Mouse (Mus musculus) midbrain, embryonic 11.5 days (tissue): ENCODE results near the gene Hoxb1. TPM values are rescaled to one million over a fixed set of nuclear protein-coding genes. Genes with fewer than 3 reads are reported as not detected.

Experiments
- ATAC-seq: fragments of 200-750 bp; cut with Nextera tagmentation; 2 replicates; pipeline ENCODE4 v1.8.0; 2017; ENCODE audit warnings: moderate TSS enrichment, moderate library complexity; ENCODE audit not compliant: low FRiP score
- DNase-seq: peaks from one replicate; pipeline ENCODE4 v3.0.0; 2015; ENCODE audit warnings: low spot score; ENCODE audit errors: missing footprints
- H3K27ac ChIP-seq: fragments of 300-500 bp; sonication (generic); 2 replicates; pipeline ENCODE4 v1.5.1; 2014; ENCODE audit warnings: low read depth, low read length
- H3K27me3 ChIP-seq: fragments of 300-500 bp; sonication (generic); 2 replicates; pipeline ENCODE4 v1.6.1; 2014; ENCODE audit warnings: mild to moderate bottlenecking, low read length, moderate library complexity, mixed read lengths; ENCODE audit not compliant: control insufficient read depth, insufficient read depth
- H3K36me3 ChIP-seq: fragments of 300-500 bp; sonication (generic); 2 replicates; pipeline ENCODE4 v1.6.1; 2014; ENCODE audit warnings: mild to moderate bottlenecking, low read length, moderate library complexity, mixed read lengths; ENCODE audit not compliant: control insufficient read depth, insufficient read depth
- H3K4me1 ChIP-seq: fragments of 300-500 bp; sonication (generic); 2 replicates; pipeline ENCODE4 v1.6.1; 2014; ENCODE audit warnings: low read length; ENCODE audit not compliant: control insufficient read depth, insufficient read depth
- H3K4me2 ChIP-seq: fragments of 300-500 bp; sonication (generic); 2 replicates; pipeline ENCODE4 v1.6.1; 2014; ENCODE audit warnings: mild to moderate bottlenecking, moderate library complexity
- H3K4me3 ChIP-seq: fragments of 300-500 bp; sonication (generic); 2 replicates; pipeline ENCODE4 v1.5.1; 2014; ENCODE audit warnings: low read depth, low read length
- H3K9ac ChIP-seq: fragments of 300-500 bp; sonication (generic); 2 replicates; pipeline ENCODE4 v1.6.1; 2014; ENCODE audit warnings: low read length
- H3K9me3 ChIP-seq: fragments of 300-500 bp; sonication (generic); 2 replicates; pipeline ENCODE4 v1.6.1; 2016; ENCODE audit warnings: low read length; ENCODE audit not compliant: control insufficient read depth
- WGBS: fragments of 180-500 bp; shearing (Covaris S2); extraction: QIAGEN DNeasy Blood & Tissue Kit; methylation state at CpG from one replicate; pipeline ENCODE4 v1.1.7; 2014; 5-methylcytosine and 5-hydroxymethylcytosine counted together
- polyA plus RNA-seq: library from polyadenylated mRNA; unstranded; fragments of >200 nt; fragmentation: Nextera tagmentation; extraction: Ambion mirVana; gene quantifications from 2 replicates; pipeline ENCODE4 v1.2.1, GENCODE M21; 2014

The Hoxb1 gene
- polyA plus RNA-seq, 1 experiment from 2014 or later = not detected

DNA sequence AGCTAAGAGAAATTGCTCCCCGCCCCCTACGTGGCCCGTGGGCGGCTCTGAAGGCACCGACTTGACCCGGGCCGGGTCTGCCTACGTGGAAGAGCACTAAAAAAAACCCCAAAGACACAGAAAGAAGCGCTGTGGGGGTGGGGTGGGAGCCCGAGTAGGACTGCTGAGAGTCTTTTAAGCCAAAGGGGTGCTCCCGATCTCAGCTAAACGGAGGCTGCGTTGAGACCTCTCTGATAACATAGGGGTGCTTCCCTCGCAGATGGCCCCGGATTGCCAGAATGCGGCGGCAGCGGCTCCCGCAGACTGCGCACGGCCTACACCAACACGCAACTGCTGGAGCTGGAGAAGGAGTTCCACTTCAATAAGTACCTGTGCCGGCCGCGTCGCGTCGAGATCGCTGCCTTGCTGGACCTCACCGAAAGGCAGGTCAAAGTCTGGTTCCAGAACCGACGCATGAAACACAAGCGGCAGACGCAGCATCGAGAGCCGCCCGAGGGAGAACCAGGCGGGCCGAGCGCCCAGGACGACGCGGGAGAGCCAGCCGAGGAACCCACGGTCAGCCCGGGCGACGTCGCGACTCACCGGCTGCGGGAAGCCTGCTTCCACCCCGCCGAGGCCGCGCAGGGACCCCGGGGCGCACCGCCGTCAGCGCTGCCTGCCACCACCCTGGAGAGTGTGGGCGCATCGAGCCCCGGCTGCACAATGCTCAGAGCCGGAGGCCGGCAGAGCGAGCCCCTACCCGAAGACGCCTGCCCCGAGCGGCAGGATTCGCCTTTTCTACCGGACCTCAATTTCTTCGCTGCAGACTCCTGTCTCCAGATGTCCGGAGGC lies 12.6 kb upstream of the Hoxb1 start:
- under 1% methylated on average over 73 of the region's 75 CpGs for WGBS
- Histone ChIP-seq H3K9me3 (no peaks in the 10 kb centered on the region), H3K36me3 (no peaks in the 10 kb centered on the region), H3K4me3 (0 out of 2 replicates have a peak overlapping the region, but pooled peaks have one; percentile 7), H3K27ac (no peak overlapping the region), H3K9ac (no peak overlapping the region), H3K4me1 (no peaks in the 10 kb centered on the region), H3K27me3 (peaks cover 95% of the 10 kb centered on the region), H3K4me2 (no peak overlapping the region; the same call in 1 of the 2 replicates)
- peak; percentile 98 for DNase-seq
- ATAC-seq = no peak

DNA sequence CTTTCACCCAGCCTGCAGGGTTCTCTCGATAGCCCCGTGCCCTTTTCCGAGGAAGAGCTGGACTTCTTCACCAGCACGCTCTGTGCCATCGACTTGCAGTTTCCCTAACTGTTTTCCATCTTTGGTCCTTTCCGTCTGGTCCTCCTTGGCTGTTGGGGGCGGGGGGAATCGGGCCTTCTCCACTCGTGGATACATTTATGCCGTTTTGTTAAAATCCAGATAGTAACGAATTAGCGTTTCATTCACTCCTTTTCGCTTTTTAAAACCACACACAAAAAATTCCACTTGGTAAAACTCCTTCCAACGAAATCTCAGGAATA lies 12.1 kb upstream of the Hoxb1 start:
- H3K4me3 ChIP-seq = no peak overlapping the region
- no peak overlapping the region for H3K9ac ChIP-seq
- DNase-seq (no peak), ATAC-seq (no peak)
- peaks cover 94% of the 10 kb centered on the region for H3K27me3 ChIP-seq
- no peak overlapping the region for H3K4me2 ChIP-seq
- under 1% methylated on average over 14 of the region's 14 CpGs for WGBS
- no peaks in the 10 kb centered on the region for H3K4me1 ChIP-seq
- no peaks in the 10 kb centered on the region for H3K36me3 ChIP-seq
- H3K9me3 ChIP-seq = no peaks in the 10 kb centered on the region
- no peak overlapping the region for H3K27ac ChIP-seq

DNA sequence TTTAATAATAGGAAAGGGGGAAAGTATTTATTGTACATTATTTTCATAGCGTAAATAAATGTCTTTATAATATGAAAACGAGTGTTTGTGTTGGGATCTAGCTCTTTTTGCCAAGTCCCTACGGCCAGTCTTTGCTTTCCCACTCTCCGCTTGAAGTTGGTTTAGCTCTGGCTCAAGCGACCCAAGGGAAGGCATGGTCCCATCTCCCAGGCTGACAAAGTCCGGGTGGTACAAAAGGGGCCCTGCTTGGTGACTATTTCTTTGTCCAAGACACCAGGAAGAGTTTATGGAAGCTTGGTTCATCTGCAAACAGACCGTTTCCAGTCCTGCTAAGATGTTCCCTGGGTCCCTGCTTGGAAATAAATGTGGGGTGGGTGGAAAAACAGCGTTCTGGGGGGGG lies 11.6 kb upstream of the Hoxb1 start:
- Histone ChIP-seq H3K9ac (no peak overlapping the region), H3K36me3 (no peaks in the 10 kb centered on the region), H3K4me2 (no peak overlapping the region), H3K27ac (no peak overlapping the region), H3K4me1 (no peaks in the 10 kb centered on the region), H3K9me3 (no peaks in the 10 kb centered on the region), H3K27me3 (peaks cover 94% of the 10 kb centered on the region), H3K4me3 (no peak overlapping the region)
- ATAC-seq (no peak), DNase-seq (peak; percentile 96)
- WGBS = 2% methylated on average over 8 of the region's 8 CpGs

DNA sequence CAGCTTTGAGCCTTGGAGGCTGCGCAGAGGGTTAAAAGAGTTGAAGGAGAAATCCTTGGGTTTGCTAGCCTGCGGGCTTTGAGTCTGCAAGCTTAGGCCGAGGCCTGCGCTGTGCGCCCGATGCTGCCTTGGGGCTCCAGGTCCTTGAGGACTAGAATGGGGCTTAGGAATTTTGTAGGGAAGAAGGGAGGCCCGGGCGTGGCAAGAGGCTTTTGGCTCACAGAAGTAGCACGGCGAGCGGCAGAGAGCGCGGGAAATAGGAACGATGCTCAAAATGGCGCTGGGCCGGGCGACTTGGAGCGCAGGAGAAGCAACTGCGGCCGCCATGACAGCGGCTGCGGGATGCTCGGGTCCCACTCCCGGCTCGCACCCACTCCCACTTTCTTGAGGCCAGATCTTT lies 11.2 kb upstream of the Hoxb1 start:
- Histone ChIP-seq H3K27me3 (peaks cover 92% of the 10 kb centered on the region), H3K4me2 (peak overlapping the region; percentile 29), H3K9ac (no peak overlapping the region), H3K4me1 (no peaks in the 10 kb centered on the region), H3K36me3 (no peaks in the 10 kb centered on the region), H3K4me3 (peak overlapping the region; percentile 9; the same call in 1 of the 2 replicates), H3K9me3 (no peaks in the 10 kb centered on the region), H3K27ac (no peak overlapping the region)
- under 1% methylated on average over 25 of the region's 25 CpGs for WGBS
- DNase-seq (peak; percentile 97), ATAC-seq (no peak)

GRCm38 (mm10) chr11:96354801-96355311 lies 10.7 kb upstream of the Hoxb1 start:
- ATAC-seq (no peak), DNase-seq (peak; percentile 92)
- Histone ChIP-seq H3K4me2 (peak overlapping the region; percentile 29), H3K9me3 (no peaks in the 10 kb centered on the region), H3K4me1 (no peaks in the 10 kb centered on the region), H3K27me3 (peaks cover 91% of the 10 kb centered on the region), H3K9ac (no peak overlapping the region), H3K4me3 (peak overlapping the region; percentile 9; the same call in 1 of the 2 replicates), H3K36me3 (no peaks in the 10 kb centered on the region), H3K27ac (no peak overlapping the region)
- WGBS = 2% methylated on average over 9 of the region's 9 CpGs

DNA sequence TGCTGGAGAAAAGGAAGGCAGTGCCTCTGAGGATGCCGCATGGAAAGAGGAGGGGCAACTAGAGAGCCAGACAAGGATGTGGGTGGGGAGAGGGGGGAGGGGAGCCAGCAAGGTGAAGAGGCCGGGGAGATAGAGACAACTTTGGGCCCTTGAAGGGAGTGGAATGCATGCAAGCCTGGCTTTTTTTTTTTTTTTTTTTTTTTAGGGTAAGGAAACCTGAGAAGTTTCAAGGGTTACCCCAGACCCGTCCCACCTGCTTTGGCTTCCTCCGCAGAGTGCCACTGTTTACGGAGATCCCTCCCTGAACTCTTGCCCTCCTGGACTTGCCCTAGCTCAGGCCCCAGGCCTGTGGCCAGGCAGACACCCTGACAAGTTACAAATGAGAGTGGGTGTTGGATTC lies 1.7 kb upstream of the Hoxb1 start:
- Histone ChIP-seq H3K4me2 (no peak overlapping the region), H3K9ac (no peak overlapping the region), H3K4me1 (no peaks in the 10 kb centered on the region), H3K9me3 (no peaks in the 10 kb centered on the region), H3K27ac (no peak overlapping the region), H3K36me3 (no peaks in the 10 kb centered on the region), H3K27me3 (peaks cover 85% of the 10 kb centered on the region), H3K4me3 (no peak overlapping the region)
- DNase-seq (peak; percentile 78), ATAC-seq (no peak)
- WGBS = 2% methylated on average over 5 of the region's 5 CpGs

DNA sequence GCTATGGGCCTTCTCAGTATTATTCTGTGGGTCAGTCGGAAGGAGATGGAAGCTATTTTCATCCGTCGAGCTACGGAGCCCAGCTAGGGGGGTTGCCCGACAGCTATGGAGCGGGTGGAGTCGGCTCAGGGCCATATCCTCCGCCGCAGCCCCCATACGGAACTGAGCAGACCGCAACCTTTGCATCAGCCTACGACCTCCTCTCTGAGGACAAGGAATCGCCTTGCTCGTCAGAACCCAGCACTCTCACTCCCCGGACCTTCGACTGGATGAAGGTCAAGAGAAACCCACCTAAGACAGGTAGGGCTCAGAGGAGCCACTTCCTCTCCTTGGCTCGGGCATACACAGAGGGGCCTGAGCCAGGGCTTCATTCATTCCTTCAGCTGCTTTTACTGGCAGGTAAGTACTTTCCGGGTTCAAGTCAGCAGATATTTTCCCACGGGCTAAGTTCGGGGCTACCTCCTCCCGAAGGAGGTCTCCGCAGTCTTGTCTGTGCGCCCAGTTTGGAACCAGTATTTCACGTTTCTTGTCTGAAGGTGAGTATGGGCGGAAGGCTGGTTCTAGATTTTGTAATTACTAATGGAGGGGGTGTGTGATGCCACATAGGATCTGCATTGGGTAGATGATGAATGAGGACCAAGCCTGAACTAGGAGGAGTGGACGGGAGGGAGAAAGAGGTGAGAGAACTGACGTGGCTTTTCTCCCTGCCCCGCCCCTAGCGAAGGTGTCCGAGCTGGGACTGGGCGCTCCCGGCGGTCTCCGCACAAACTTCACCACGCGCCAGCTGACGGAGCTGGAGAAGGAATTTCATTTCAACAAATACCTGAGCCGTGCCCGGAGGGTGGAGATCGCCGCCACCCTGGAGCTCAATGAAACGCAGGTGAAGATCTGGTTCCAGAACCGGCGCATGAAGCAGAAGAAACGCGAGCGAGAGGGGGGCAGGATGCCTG lies 815 bp downstream of the Hoxb1 start:
- Histone ChIP-seq H3K36me3 (no peaks in the 10 kb centered on the region), H3K4me1 (no peaks in the 10 kb centered on the region), H3K4me2 (no peak overlapping the region), H3K4me3 (no peak overlapping the region), H3K9ac (no peak overlapping the region), H3K27ac (no peak overlapping the region), H3K27me3 (peaks cover 97% of the 10 kb centered on the region), H3K9me3 (no peaks in the 10 kb centered on the region)
- 3% methylated on average over 47 of the region's 47 CpGs for WGBS
- ATAC-seq (no peak), DNase-seq (peak; percentile 92)

GRCm38 (mm10) chr11:96367141-96367540 lies 1.6 kb downstream of the Hoxb1 start:
- Histone ChIP-seq H3K4me1 (no peaks in the 10 kb centered on the region), H3K9ac (no peak overlapping the region), H3K27ac (no peak overlapping the region), H3K4me3 (no peak overlapping the region), H3K4me2 (no peak overlapping the region), H3K27me3 (peaks cover 97% of the 10 kb centered on the region), H3K36me3 (no peaks in the 10 kb centered on the region), H3K9me3 (no peaks in the 10 kb centered on the region)
- WGBS = 10% methylated on average over 6 of the region's 6 CpGs
- ATAC-seq = no peak
- peak; percentile 92 for DNase-seq

DNA sequence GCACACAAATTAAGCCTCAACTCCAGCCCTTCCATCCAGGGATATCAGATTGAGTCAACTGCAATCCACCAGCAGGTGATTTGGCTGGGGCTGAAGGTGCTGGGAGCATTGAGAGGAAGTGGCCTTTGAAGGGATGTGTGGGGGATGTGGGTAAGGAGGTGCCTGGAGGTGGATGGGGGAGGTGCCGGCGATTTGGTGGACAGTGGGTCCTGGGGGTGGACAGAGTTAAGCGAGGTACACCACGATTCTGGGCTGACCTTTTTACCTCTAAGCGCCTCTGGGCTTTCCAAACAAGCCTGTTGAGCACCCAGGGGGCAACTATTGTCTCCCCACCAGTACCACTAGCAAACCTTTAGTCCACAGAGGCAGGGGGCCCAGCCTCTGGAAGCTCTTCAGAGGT lies 3.1 kb downstream of the Hoxb1 start:
- H3K27ac ChIP-seq = no peak overlapping the region
- H3K4me2 ChIP-seq = no peak overlapping the region
- peak; percentile 83 for DNase-seq
- H3K9me3 ChIP-seq = no peaks in the 10 kb centered on the region
- WGBS = 2% methylated on average over 5 of the region's 5 CpGs
- no peaks in the 10 kb centered on the region for H3K36me3 ChIP-seq
- no peak for ATAC-seq
- peaks cover 98% of the 10 kb centered on the region for H3K27me3 ChIP-seq
- no peak overlapping the region for H3K9ac ChIP-seq
- no peak overlapping the region for H3K4me3 ChIP-seq
- H3K4me1 ChIP-seq = no peaks in the 10 kb centered on the region
